Mouse (Mus musculus): Measurements from ENCODE around the gene Fam3b.

- TF ChIP-seq CTCF (IDR thresholded peaks at IDR 0.05; ENCODE audit: extremely low read depth, insufficient read depth, insufficient read length, insufficient replicate concordance): no peak
- no peak for TF ChIP-seq POLR2A (IDR thresholded peaks at IDR 0.05; ENCODE audit: low read depth, low read length)
Observed at GRCm38 (mm10) chr16:97421671-97422070, 92.9 kb downstream of the Fam3b start.
